Mouse (Mus musculus) embryo, embryonic 9.5 days (tissue): ENCODE measurements around the gene Nav1.
"Not testable (repeated sequence)": the region's sequence is repeated elsewhere in the genome, so short reads cannot be mapped to it uniquely, and the experiment has no call there.

Source experiments
- DNase-seq: peaks from one replicate; pipeline ENCODE4 v3.0.0-alpha.2; 2017; ENCODE audit errors: extremely low spot score

Gene Nav1

GRCm38 (mm10) chr1:135488879-135489278 lies 118.2 kb downstream of the Nav1 start:
- DNase-seq = no peak

- no peak for DNase-seq
These were observed 121.9 kb downstream of the Nav1 start for GRCm38 (mm10) chr1:135485179-135485578.

DNA sequence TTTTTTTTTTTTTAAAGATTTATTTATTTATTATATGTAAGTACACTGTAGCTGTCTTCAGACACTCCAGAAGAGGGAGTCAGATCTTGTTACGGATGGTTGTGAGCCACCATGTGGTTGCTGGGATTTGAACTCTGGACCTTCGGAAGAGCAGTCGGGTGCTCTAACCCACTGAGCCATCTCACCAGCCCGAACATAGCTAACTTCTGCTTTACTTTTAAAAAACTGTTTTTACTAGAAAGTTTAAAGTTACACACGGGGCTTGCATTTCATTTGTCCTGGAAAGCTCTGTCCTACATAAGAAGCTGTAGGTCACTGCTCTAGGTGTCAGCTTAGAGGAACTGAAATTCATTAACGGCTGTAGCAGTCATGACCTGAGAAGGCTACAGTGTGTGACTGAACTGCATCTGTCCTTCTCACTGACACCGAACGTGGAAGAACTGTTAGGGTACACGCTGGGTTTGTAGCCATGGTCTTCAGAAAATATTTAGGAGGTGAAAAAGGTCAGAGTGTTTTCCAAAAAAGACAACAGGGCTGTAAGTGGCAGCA lies 122.5 kb downstream of the Nav1 start:
- not testable (repeated sequence) for DNase-seq

- DNase-seq = no peak
These were observed 123.1 kb downstream of the Nav1 start for GRCm38 (mm10) chr1:135483971-135484370.

GRCm38 (mm10) chr1:135482666-135483065 lies 124.4 kb downstream of the Nav1 start:
- no peak for DNase-seq

GRCm38 (mm10) chr1:135481656-135482055 lies 125.4 kb downstream of the Nav1 start:
- DNase-seq = no peak

- no peak for DNase-seq
These were observed 126.3 kb downstream of the Nav1 start for GRCm38 (mm10) chr1:135480815-135481214.

DNA sequence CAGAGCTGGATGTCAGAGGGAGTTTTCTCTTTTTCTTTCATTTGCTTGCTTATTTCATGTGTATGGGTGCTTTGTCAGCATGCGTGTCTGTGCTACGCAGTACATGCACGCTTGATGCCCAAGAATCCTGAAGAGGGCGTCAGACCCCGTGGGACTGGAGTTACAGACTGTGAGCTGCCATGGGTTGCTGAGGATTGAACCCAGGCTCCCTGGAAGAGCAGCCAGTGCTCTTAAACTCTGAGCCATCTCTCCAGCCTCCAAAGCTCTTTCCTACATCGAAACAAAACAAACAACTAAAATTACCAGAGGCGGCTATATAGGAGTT lies 131.6 kb downstream of the Nav1 start:
- no peak for DNase-seq

- DNase-seq = no peak
These were observed 132.1 kb downstream of the Nav1 start for GRCm38 (mm10) chr1:135474861-135475570.

DNA sequence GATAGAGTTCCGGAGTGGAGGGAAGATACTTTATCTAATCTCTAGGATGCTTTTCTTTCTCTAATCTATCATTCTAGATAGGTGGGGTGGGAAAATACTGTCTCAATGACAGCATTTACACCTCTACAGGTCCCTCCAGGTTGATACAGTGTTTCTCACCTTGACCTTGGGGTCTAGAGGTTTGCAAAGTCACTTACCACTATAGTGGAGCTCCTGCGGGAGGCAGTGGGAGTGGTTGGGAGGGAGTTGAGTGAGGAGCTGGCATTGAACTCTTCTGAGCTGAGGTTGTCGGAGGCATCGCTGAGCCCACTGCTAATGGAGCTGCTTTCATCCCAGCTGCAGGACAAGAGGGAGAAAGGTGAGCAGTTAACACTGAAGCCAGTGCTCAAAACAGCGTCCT lies 134.6 kb downstream of the Nav1 start:
- DNase-seq = no peak

GRCm38 (mm10) chr1:135471742-135472141 lies 135.4 kb downstream of the Nav1 start:
- DNase-seq = no peak

- no peak for DNase-seq
These were observed 136.5 kb downstream of the Nav1 start for GRCm38 (mm10) chr1:135470546-135470945.

- DNase-seq = no peak
These were observed 139.6 kb downstream of the Nav1 start for GRCm38 (mm10) chr1:135467462-135467861.

GRCm38 (mm10) chr1:135466935-135467334 lies 140.2 kb downstream of the Nav1 start:
- no peak for DNase-seq

DNA sequence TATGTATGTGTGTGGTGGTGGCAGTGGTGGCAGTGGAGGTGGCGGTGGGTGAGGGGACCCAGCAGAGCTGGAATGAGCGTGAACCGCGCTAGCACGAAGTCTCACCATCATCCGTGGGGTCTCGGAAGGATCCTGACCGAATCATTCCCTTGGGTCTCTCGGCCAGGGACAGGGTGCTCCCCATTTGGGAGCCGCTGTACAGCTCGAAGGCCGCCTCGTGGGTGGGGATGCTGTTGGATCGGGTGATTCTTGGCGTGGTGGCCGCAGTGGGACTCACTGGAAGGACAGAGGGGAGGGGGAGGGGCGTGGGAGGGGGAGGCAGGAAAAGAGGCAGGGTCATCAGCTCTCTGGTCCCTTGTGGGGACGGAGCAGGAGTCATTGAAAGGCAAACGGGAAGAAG lies 141.4 kb downstream of the Nav1 start:
- DNase-seq = no peak

- no peak for DNase-seq
These were observed 144.4 kb downstream of the Nav1 start for GRCm38 (mm10) chr1:135462736-135463135.

GRCm38 (mm10) chr1:135462304-135462703 lies 144.8 kb downstream of the Nav1 start:
- DNase-seq = no peak

- peak; percentile 76 for DNase-seq
These were observed 145.9 kb downstream of the Nav1 start for GRCm38 (mm10) chr1:135461097-135461730.

- no peak for DNase-seq
These were observed 146.6 kb downstream of the Nav1 start for GRCm38 (mm10) chr1:135460521-135460920.

DNA sequence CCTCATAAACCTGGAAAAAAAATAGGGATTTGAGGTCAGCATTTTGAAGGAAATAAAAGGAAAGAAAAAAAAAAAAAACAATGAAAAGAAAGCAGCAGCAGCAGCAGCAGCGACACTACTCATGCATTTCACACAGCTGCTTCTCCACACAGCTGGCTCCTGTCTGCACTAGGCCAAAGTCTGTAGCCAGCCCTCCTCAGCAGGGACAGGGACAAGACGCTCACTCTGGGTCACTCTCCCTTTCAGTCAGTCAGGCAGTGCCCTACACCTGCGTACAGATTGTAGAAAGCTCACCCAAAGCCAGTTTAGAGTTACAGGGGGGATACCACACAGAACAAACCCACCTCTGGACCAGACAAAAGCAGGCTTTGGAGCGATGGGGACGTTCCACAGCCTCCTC lies 149.2 kb downstream of the Nav1 start:
- DNase-seq = no peak

GRCm38 (mm10) chr1:135452259-135452658 lies 154.8 kb downstream of the Nav1 start:
- no peak for DNase-seq

- no peak for DNase-seq
These were observed 155.7 kb downstream of the Nav1 start for GRCm38 (mm10) chr1:135451419-135451818.

DNA sequence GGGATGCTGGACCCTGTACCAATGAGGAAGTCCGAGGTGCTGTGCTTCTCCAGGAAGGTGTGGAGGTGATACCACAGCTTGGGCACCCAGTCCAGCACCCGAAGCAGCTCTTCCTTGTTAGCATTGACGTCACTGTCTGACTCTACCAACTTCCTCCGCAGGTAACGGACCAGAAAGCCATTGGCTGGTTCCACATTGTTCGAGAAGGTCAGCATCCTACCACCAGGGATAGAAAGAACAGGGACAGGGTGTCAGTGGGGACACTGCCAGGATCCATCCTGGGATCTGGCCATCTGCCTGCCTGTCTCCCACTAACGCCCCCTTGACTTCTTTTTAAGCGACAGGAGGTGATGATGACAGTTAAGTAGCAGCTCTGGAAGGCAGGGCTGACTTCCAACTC lies 157.2 kb downstream of the Nav1 start:
- no peak for DNase-seq
